Mouse (Mus musculus) C2C12 (cell line): ENCODE results near the gene Itpripl2.

Source experiments
- CEBPB ChIP-seq: IDR thresholded peaks from one replicate; pipeline ENCODE4 v1.6.1; 2011; ENCODE audit warnings: low read depth, mild to moderate bottlenecking, control low read depth, moderate library complexity
- CTCF ChIP-seq: IDR thresholded peaks from one replicate; pipeline ENCODE4 v1.5.1; 2011; ENCODE audit not compliant: control insufficient read depth, insufficient read depth, insufficient read length

DNA sequence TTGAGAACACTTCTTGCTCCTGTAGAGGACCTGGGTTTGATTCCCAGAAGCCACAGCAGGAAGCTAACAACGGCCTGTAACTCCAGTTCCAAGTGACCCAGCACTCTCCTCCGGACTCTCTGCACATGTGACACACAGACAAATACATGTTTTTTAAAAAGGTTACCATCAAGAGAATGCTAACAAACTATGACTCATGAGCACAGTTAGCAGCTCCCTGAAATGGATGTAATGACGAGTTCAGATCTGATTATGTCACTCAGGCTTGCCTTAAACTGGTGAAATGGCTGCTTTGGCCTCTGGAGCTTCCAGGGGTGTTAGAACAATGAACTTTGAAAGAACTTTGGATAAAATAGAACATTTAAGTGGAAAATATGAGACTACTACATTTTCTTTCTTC lies 42.6 kb upstream of the Itpripl2 start:
- TF ChIP-seq CTCF, result no peak
- no peak for TF ChIP-seq CEBPB
